In genomic region chr10:128297221-128297620, GRCm38 (mm10) we compare ENCODE assay signal across 14 mouse cellular contexts. TPM values are rescaled to one million over a fixed set of nuclear protein-coding genes. Genes with fewer than 3 reads are reported as not detected.
DNase-seq lines count a peak whose midpoint lies in the region; ATAC-seq lines count a peak whose summit lies in the region.
"Had no signal": no experiment of that assay in that cellular context is flagged by ENCODE, and none has a peak within 500 bp of the region (broad histone marks: within the 10 kb centered on the region; RNA-seq: fewer than 3 reads in every experiment).

No protein-coding gene starts in this region.

- ATAC-seq in heart, embryonic 15.5 days (replicated peaks; ENCODE audit: insufficient number of reproducible peaks, insufficient read depth, low FRiP score, low read depth): no peak
- ATAC-seq in intestine, embryonic 15.5 days: no peak
- ATAC-seq in midbrain, embryonic 16.5 days: no peak
- ATAC-seq: CD4-positive, CD25-positive, alpha-beta regulatory T cell, adult 4 months; forebrain, embryonic 14.5 days had no signal

- peak overlapping the region; percentile 79 for H3K27ac ChIP-seq in heart, embryonic 15.5 days
- 0 out of 2 replicates have a peak overlapping the region, but pooled peaks have one; percentile 28 for H3K27ac ChIP-seq in intestine, embryonic 15.5 days
- H3K27ac ChIP-seq in midbrain, embryonic 16.5 days (ENCODE audit: low read length): no peak overlapping the region
- H3K27ac ChIP-seq: kidney, embryonic 15.5 days had no signal

- peak overlapping the region; percentile 45 for H3K4me2 ChIP-seq in heart, embryonic 15.5 days
- no peak overlapping the region for H3K4me2 ChIP-seq in intestine, embryonic 15.5 days (replicated peaks)
- no peak overlapping the region for H3K4me2 ChIP-seq in midbrain, embryonic 16.5 days (ENCODE audit: low read length)
- H3K4me2 ChIP-seq: kidney, embryonic 15.5 days; liver, embryonic 11.5 days had no signal

- WGBS in heart, embryonic 15.5 days: 47% methylated on average over 4 of the region's 4 CpGs
- WGBS in intestine, embryonic 15.5 days: 62% methylated on average over 4 of the region's 4 CpGs
- 70% methylated on average over 4 of the region's 4 CpGs for WGBS in midbrain, embryonic 16.5 days

- H3K36me3 ChIP-seq in heart, embryonic 15.5 days: peaks cover 3% of the 10 kb centered on the region
- no peaks in the 10 kb centered on the region for H3K36me3 ChIP-seq in intestine, embryonic 15.5 days
- peaks cover 3% of the 10 kb centered on the region; the same call in 1 of the 2 replicates for H3K36me3 ChIP-seq in midbrain, embryonic 16.5 days (ENCODE audit: control insufficient read depth, insufficient read depth, low read length)

- no peaks in the 10 kb centered on the region for H3K9me3 ChIP-seq in heart, embryonic 15.5 days (replicated peaks)
- no peaks in the 10 kb centered on the region for H3K9me3 ChIP-seq in intestine, embryonic 15.5 days
- H3K9me3 ChIP-seq in midbrain, embryonic 16.5 days (replicated peaks; ENCODE audit: control insufficient read depth, low read length, poor library complexity, severe bottlenecking): no peaks in the 10 kb centered on the region
- H3K9me3 ChIP-seq: kidney, embryonic 15.5 days had no signal

- no peak for DNase-seq in heart, adult 11 months
- DNase-seq in lung, postnatal 14 days: peak; percentile 11
- no peak for DNase-seq in lung, postnatal 36 days
- peak; percentile 54 for DNase-seq in cerebellum, adult 11 months
- no peak for DNase-seq in layer of hippocampus, postnatal 10 days (ENCODE audit: low spot score in 2 of 2)

- H3K9ac ChIP-seq in heart, embryonic 15.5 days: 0 out of 2 replicates have a peak overlapping the region, but pooled peaks have one; percentile 7
- no peak overlapping the region for H3K9ac ChIP-seq in intestine, embryonic 15.5 days
- H3K9ac ChIP-seq in midbrain, embryonic 16.5 days (ENCODE audit: low read depth, low read length): no peak overlapping the region
- H3K9ac ChIP-seq: kidney, embryonic 15.5 days had no signal

- H3K4me1 ChIP-seq in heart, embryonic 15.5 days (replicated peaks): peaks cover 21% of the 10 kb centered on the region
- H3K4me1 ChIP-seq in intestine, embryonic 15.5 days (replicated peaks): peaks cover 10% of the 10 kb centered on the region; the same call in 1 of the 2 replicates
- H3K4me1 ChIP-seq in midbrain, embryonic 16.5 days (ENCODE audit: control insufficient read depth, insufficient read depth, low read length): peaks cover 2% of the 10 kb centered on the region

- no peaks in the 10 kb centered on the region for H3K27me3 ChIP-seq in heart, embryonic 15.5 days
- H3K27me3 ChIP-seq in intestine, embryonic 15.5 days (replicated peaks): no peaks in the 10 kb centered on the region
- no peaks in the 10 kb centered on the region for H3K27me3 ChIP-seq in midbrain, embryonic 16.5 days (ENCODE audit: control insufficient read depth, insufficient read depth, low read depth, low read length)
- H3K27me3 ChIP-seq: kidney, embryonic 15.5 days had no signal

- peak overlapping the region; percentile 29 for H3K4me3 ChIP-seq in heart, embryonic 15.5 days
- H3K4me3 ChIP-seq in intestine, embryonic 15.5 days (replicated peaks): no peak overlapping the region
- H3K4me3 ChIP-seq in midbrain, embryonic 16.5 days (ENCODE audit: low read depth, low read length): no peak overlapping the region
- H3K4me3 ChIP-seq: kidney, embryonic 15.5 days had no signal

RNA-seq across cellular contexts. Expression of gene Il23a, which starts 1.3 kb away (rescaled TPM):
- polyA plus RNA-seq in heart, embryonic 15.5 days (2015; fragmentation: Nextera tagmentation; extraction: Ambion mirVana): 4.0 and 4.8 TPM in 2 replicates
- polyA plus RNA-seq in intestine, embryonic 15.5 days (2015; fragmentation: Nextera tagmentation; extraction: Ambion mirVana): 0.21 and 0.31 TPM in 2 replicates
- 0.14 and 0.15 TPM in 2 replicates for polyA plus RNA-seq in midbrain, embryonic 16.5 days (2015; fragmentation: Nextera tagmentation; extraction: Ambion mirVana)
- under 1 TPM in 1 of 2 experiments, not detected in 1; 0.85 TPM for total RNA-seq in layer of hippocampus, postnatal 10 days (2021)
- total RNA-seq: megakaryocyte, adult 5-6 weeks had no signal
- polyA plus RNA-seq: CD4-positive, CD25-positive, alpha-beta regulatory T cell, adult 4 months; forebrain, embryonic 14.5 days had no signal

RNA-seq across cellular contexts. Expression of gene Pan2, which starts 5.9 kb away (rescaled TPM):
- polyA plus RNA-seq in heart, embryonic 15.5 days (2015; fragmentation: Nextera tagmentation; extraction: Ambion mirVana): 22.3 and 27.8 TPM in 2 replicates
- 26.2 TPM in 2 replicates for polyA plus RNA-seq in intestine, embryonic 15.5 days (2015; fragmentation: Nextera tagmentation; extraction: Ambion mirVana)
- polyA plus RNA-seq in midbrain, embryonic 16.5 days (2015; fragmentation: Nextera tagmentation; extraction: Ambion mirVana): 20.8 and 22.3 TPM in 2 replicates
- total RNA-seq in layer of hippocampus, postnatal 10 days (2021): 10 to 100 TPM; 15.5 to 15.8 TPM

RNA-seq across cellular contexts. Expression of gene Cnpy2, which starts 25.0 kb away (rescaled TPM):
- 186 and 213 TPM in 2 replicates for polyA plus RNA-seq in heart, embryonic 15.5 days (2015; fragmentation: Nextera tagmentation; extraction: Ambion mirVana)
- 303 and 328 TPM in 2 replicates for polyA plus RNA-seq in intestine, embryonic 15.5 days (2015; fragmentation: Nextera tagmentation; extraction: Ambion mirVana)
- polyA plus RNA-seq in midbrain, embryonic 16.5 days (2015; fragmentation: Nextera tagmentation; extraction: Ambion mirVana): 185 and 191 TPM in 2 replicates
- total RNA-seq in layer of hippocampus, postnatal 10 days (2021): 10 to 100 TPM; 75.5 to 78.5 TPM

RNA-seq across cellular contexts. Expression of gene Stat2, which starts 26.9 kb away (rescaled TPM):
- 9.6 and 12.3 TPM in 2 replicates for polyA plus RNA-seq in heart, embryonic 15.5 days (2015; fragmentation: Nextera tagmentation; extraction: Ambion mirVana)
- 15.1 and 15.4 TPM in 2 replicates for polyA plus RNA-seq in intestine, embryonic 15.5 days (2015; fragmentation: Nextera tagmentation; extraction: Ambion mirVana)
- polyA plus RNA-seq in midbrain, embryonic 16.5 days (2015; fragmentation: Nextera tagmentation; extraction: Ambion mirVana): 20.4 and 20.9 TPM in 2 replicates
- 10 to 100 TPM; 25.6 to 29.3 TPM for total RNA-seq in layer of hippocampus, postnatal 10 days (2021)

RNA-seq across cellular contexts. Expression of gene Apof, which starts 28.8 kb away (rescaled TPM):
- 0.13 and 1.2 TPM in 2 replicates for polyA plus RNA-seq in heart, embryonic 15.5 days (2015; fragmentation: Nextera tagmentation; extraction: Ambion mirVana)
- 1.6 and 2.9 TPM in 2 replicates for polyA plus RNA-seq in intestine, embryonic 15.5 days (2015; fragmentation: Nextera tagmentation; extraction: Ambion mirVana)
- polyA plus RNA-seq in midbrain, embryonic 16.5 days (2015; fragmentation: Nextera tagmentation; extraction: Ambion mirVana): not detected in 2 replicates
- total RNA-seq in layer of hippocampus, postnatal 10 days (2021): not detected
- total RNA-seq: megakaryocyte, adult 5-6 weeks had no signal
- polyA plus RNA-seq: CD4-positive, CD25-positive, alpha-beta regulatory T cell, adult 4 months; embryonic facial prominence, embryonic 14.5 days; forebrain, embryonic 14.5 days had no signal

Comparison
In these comparisons a context has a peak if more than half of its experiments do, and no peak if none do; other contexts are left out.
1. DNase-seq: peak in lung, postnatal 14 days (single experiment) and cerebellum, adult 11 months (single experiment); none in heart, adult 11 months (single experiment), lung, postnatal 36 days (single experiment) and layer of hippocampus, postnatal 10 days (0 of 2).